20 mouse cellular contexts compared by ENCODE assay signal in the genomic region with DNA sequence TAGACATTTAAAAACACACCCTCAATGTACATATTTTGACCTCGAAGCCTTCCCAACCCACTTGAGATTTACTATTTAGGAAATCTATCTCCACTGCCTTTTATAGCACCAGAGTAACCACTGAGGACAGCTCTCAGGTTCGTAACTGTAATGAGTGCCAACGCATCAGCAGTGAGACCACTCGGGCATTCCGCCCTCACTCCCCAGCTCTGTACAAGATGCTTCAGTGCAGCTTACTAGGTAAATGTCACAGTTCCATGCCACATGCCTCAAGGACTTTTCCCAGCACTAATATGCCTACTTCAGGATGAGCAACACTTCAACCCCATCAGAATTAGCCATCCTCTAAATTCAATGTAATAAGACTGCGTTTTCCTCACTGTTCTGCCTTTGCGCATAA. TPM values are rescaled to one million over a fixed set of nuclear protein-coding genes. Genes with fewer than 3 reads are reported as not detected.
DNase-seq lines count a peak whose midpoint lies in the region; ATAC-seq and TF ChIP-seq lines count a peak whose summit lies in the region.
"Had no signal": no experiment of that assay in that cellular context is flagged by ENCODE, and none has a peak within 500 bp of the region (broad histone marks: within the 10 kb centered on the region; RNA-seq: fewer than 3 reads in every experiment).

No protein-coding gene starts in this region.

- DNase-seq in hindbrain, embryonic 14.5 days (ENCODE audit: low spot score), result no peak
- no peak for DNase-seq in hindbrain, embryonic 11.5 days (ENCODE audit: low spot score)
- DNase-seq in midbrain, embryonic 10.5 days (ENCODE audit: low spot score), result no peak
- no peak for DNase-seq in midbrain, postnatal 0 days (ENCODE audit: low spot score)
- DNase-seq in neural tube, embryonic 10.5 days (ENCODE audit: extremely low spot score, low spot score), result no peak
- DNase-seq: adrenal gland, postnatal 14 days; cerebellum, adult 18-20 months; cerebellum, adult 9-11 months; gastrocnemius, postnatal 14 days; heart, postnatal 36 days; kidney, adult 11 months had no signal

- peak overlapping the region; percentile 25; the same call in 1 of the 2 replicates for H3K27ac ChIP-seq in forebrain, embryonic 12.5 days
- no peak overlapping the region for H3K27ac ChIP-seq in forebrain, embryonic 15.5 days (replicated peaks)
- H3K27ac ChIP-seq in hindbrain, embryonic 14.5 days, result no peak overlapping the region
- no peak overlapping the region for H3K27ac ChIP-seq in hindbrain, embryonic 11.5 days (ENCODE audit: low read depth, low read length)
- H3K27ac ChIP-seq in midbrain, embryonic 10.5 days (replicated peaks), result peak overlapping the region; percentile 63; the same call in 1 of the 2 replicates
- no peak overlapping the region for H3K27ac ChIP-seq in midbrain, postnatal 0 days (ENCODE audit: low read depth, low read length)
- no peak overlapping the region for H3K27ac ChIP-seq in neural tube, embryonic 13.5 days (replicated peaks)
- H3K27ac ChIP-seq: embryonic facial prominence, embryonic 10.5 days; heart, embryonic 13.5 days; hindbrain, postnatal 0 days had no signal

- H3K4me1 ChIP-seq in forebrain, embryonic 12.5 days, result peaks cover 43% of the 10 kb centered on the region
- H3K4me1 ChIP-seq in forebrain, embryonic 15.5 days, result peaks cover 27% of the 10 kb centered on the region
- H3K4me1 ChIP-seq in hindbrain, embryonic 14.5 days (replicated peaks; ENCODE audit: control insufficient read depth, insufficient read depth, low read length), result peaks cover 12% of the 10 kb centered on the region; the same call in 1 of the 2 replicates
- H3K4me1 ChIP-seq in hindbrain, embryonic 11.5 days (replicated peaks; ENCODE audit: control insufficient read depth, insufficient read depth, low read length), result no peaks in the 10 kb centered on the region
- peaks cover 54% of the 10 kb centered on the region for H3K4me1 ChIP-seq in midbrain, embryonic 10.5 days
- H3K4me1 ChIP-seq in midbrain, postnatal 0 days (ENCODE audit: insufficient read depth, low read length), result peaks cover 10% of the 10 kb centered on the region; the same call in 1 of the 2 replicates
- peaks cover 19% of the 10 kb centered on the region for H3K4me1 ChIP-seq in neural tube, embryonic 13.5 days (replicated peaks)

- no peak for TF ChIP-seq CTCF in midbrain, postnatal 0 days (IDR thresholded peaks at IDR 0.05)

- H3K36me3 ChIP-seq in forebrain, embryonic 12.5 days (replicated peaks), result no peaks in the 10 kb centered on the region
- H3K36me3 ChIP-seq in forebrain, embryonic 15.5 days, result no peaks in the 10 kb centered on the region
- H3K36me3 ChIP-seq in hindbrain, embryonic 14.5 days (replicated peaks; ENCODE audit: control insufficient read depth, insufficient read depth), result no peaks in the 10 kb centered on the region
- no peaks in the 10 kb centered on the region for H3K36me3 ChIP-seq in hindbrain, embryonic 11.5 days (ENCODE audit: control insufficient read depth, insufficient read depth, low read length)
- no peaks in the 10 kb centered on the region for H3K36me3 ChIP-seq in midbrain, embryonic 10.5 days
- H3K36me3 ChIP-seq in midbrain, postnatal 0 days (ENCODE audit: insufficient read depth, low read length), result no peaks in the 10 kb centered on the region
- H3K36me3 ChIP-seq in neural tube, embryonic 13.5 days, result no peaks in the 10 kb centered on the region
- H3K36me3 ChIP-seq: embryonic facial prominence, embryonic 10.5 days; heart, embryonic 13.5 days had no signal

- no peak overlapping the region for H3K4me3 ChIP-seq in forebrain, embryonic 12.5 days (replicated peaks)
- H3K4me3 ChIP-seq in forebrain, embryonic 15.5 days, result no peak overlapping the region
- H3K4me3 ChIP-seq in hindbrain, embryonic 14.5 days (replicated peaks; ENCODE audit: low read length), result no peak overlapping the region
- no peak overlapping the region for H3K4me3 ChIP-seq in hindbrain, embryonic 11.5 days (ENCODE audit: low read depth, low read length)
- H3K4me3 ChIP-seq in midbrain, embryonic 10.5 days, result no peak overlapping the region
- H3K4me3 ChIP-seq in midbrain, postnatal 0 days (ENCODE audit: low read depth, low read length), result no peak overlapping the region
- no peak overlapping the region for H3K4me3 ChIP-seq in neural tube, embryonic 13.5 days
- H3K4me3 ChIP-seq: embryonic facial prominence, embryonic 10.5 days; heart, embryonic 13.5 days had no signal

- H3K27me3 ChIP-seq in forebrain, embryonic 12.5 days, result no peaks in the 10 kb centered on the region
- H3K27me3 ChIP-seq in forebrain, embryonic 15.5 days, result no peaks in the 10 kb centered on the region
- H3K27me3 ChIP-seq in hindbrain, embryonic 14.5 days (ENCODE audit: control insufficient read depth, insufficient read depth, low read length), result no peaks in the 10 kb centered on the region
- no peaks in the 10 kb centered on the region for H3K27me3 ChIP-seq in hindbrain, embryonic 11.5 days (ENCODE audit: control insufficient read depth, insufficient read depth, low read length)
- H3K27me3 ChIP-seq in midbrain, embryonic 10.5 days (ENCODE audit: low read depth, poor library complexity, severe bottlenecking), result no peaks in the 10 kb centered on the region
- no peaks in the 10 kb centered on the region for H3K27me3 ChIP-seq in midbrain, postnatal 0 days (ENCODE audit: insufficient read depth, low read length)
- no peaks in the 10 kb centered on the region for H3K27me3 ChIP-seq in neural tube, embryonic 13.5 days
- H3K27me3 ChIP-seq: CH12.LX; heart, embryonic 13.5 days; Patski had no signal

- no peak overlapping the region for H3K4me2 ChIP-seq in forebrain, embryonic 12.5 days
- no peak overlapping the region for H3K4me2 ChIP-seq in forebrain, embryonic 15.5 days (replicated peaks)
- H3K4me2 ChIP-seq in hindbrain, embryonic 14.5 days (replicated peaks), result no peak overlapping the region
- no peak overlapping the region for H3K4me2 ChIP-seq in hindbrain, embryonic 11.5 days (replicated peaks; ENCODE audit: low read depth, low read length)
- H3K4me2 ChIP-seq in midbrain, postnatal 0 days (ENCODE audit: low read depth, low read length, poor library complexity, severe bottlenecking), result no peak overlapping the region
- no peak overlapping the region for H3K4me2 ChIP-seq in neural tube, embryonic 13.5 days
- H3K4me2 ChIP-seq: heart, embryonic 13.5 days had no signal

- no peak overlapping the region for H3K9ac ChIP-seq in forebrain, embryonic 12.5 days
- no peak overlapping the region for H3K9ac ChIP-seq in forebrain, embryonic 15.5 days (replicated peaks)
- H3K9ac ChIP-seq in hindbrain, embryonic 14.5 days, result no peak overlapping the region
- H3K9ac ChIP-seq in hindbrain, embryonic 11.5 days (ENCODE audit: low read depth, low read length), result no peak overlapping the region
- no peak overlapping the region for H3K9ac ChIP-seq in midbrain, postnatal 0 days (replicated peaks; ENCODE audit: low read length, poor library complexity, severe bottlenecking)
- no peak overlapping the region for H3K9ac ChIP-seq in neural tube, embryonic 13.5 days
- H3K9ac ChIP-seq: heart, embryonic 13.5 days had no signal

- no peak for ATAC-seq in forebrain, embryonic 12.5 days (ENCODE audit: low FRiP score)
- ATAC-seq in forebrain, embryonic 15.5 days (replicated peaks), result no peak
- peak; percentile 12; the same call in 1 of the 2 replicates for ATAC-seq in hindbrain, embryonic 14.5 days (ENCODE audit: low FRiP score)
- no peak for ATAC-seq in hindbrain, embryonic 11.5 days (ENCODE audit: low FRiP score)
- no peak for ATAC-seq in midbrain, postnatal 0 days (ENCODE audit: low FRiP score)
- ATAC-seq in neural tube, embryonic 13.5 days (ENCODE audit: low read depth), result peak; percentile 38; the same call in 1 of the 2 replicates
- ATAC-seq: activated CD4-positive, CD25-positive, alpha-beta regulatory T cell, adult 4 months; hindbrain, postnatal 0 days; Patski had no signal

- H3K9me3 ChIP-seq in forebrain, embryonic 12.5 days, result no peaks in the 10 kb centered on the region
- H3K9me3 ChIP-seq in forebrain, embryonic 15.5 days, result no peaks in the 10 kb centered on the region
- H3K9me3 ChIP-seq in hindbrain, embryonic 14.5 days (ENCODE audit: control insufficient read depth, low read length), result no peaks in the 10 kb centered on the region
- no peaks in the 10 kb centered on the region for H3K9me3 ChIP-seq in hindbrain, embryonic 11.5 days (ENCODE audit: control insufficient read depth, low read length)
- H3K9me3 ChIP-seq in midbrain, embryonic 10.5 days (replicated peaks), result no peaks in the 10 kb centered on the region
- H3K9me3 ChIP-seq in midbrain, postnatal 0 days (ENCODE audit: low read length), result no peaks in the 10 kb centered on the region
- H3K9me3 ChIP-seq in neural tube, embryonic 13.5 days, result no peaks in the 10 kb centered on the region
- H3K9me3 ChIP-seq: embryonic facial prominence, embryonic 10.5 days; heart, embryonic 13.5 days had no signal

- 84% methylated on average over 7 of the region's 7 CpGs for WGBS in forebrain, embryonic 12.5 days
- 81% methylated on average over 7 of the region's 7 CpGs for WGBS in forebrain, embryonic 15.5 days
- WGBS in hindbrain, embryonic 14.5 days, result 77% methylated on average over 7 of the region's 7 CpGs
- 91% methylated on average over 7 of the region's 7 CpGs for WGBS in hindbrain, embryonic 11.5 days
- WGBS in midbrain, embryonic 10.5 days, result 93% methylated on average over 7 of the region's 7 CpGs
- 80% methylated on average over 7 of the region's 7 CpGs for WGBS in midbrain, postnatal 0 days
- 65% methylated on average over 7 of the region's 7 CpGs for WGBS in neural tube, embryonic 13.5 days

RNA-seq across cellular contexts. Expression of gene D1Ertd622e, which starts 33.0 kb away (rescaled TPM):
- 44.1 and 52.2 TPM in 2 replicates for polyA plus RNA-seq in forebrain, embryonic 12.5 days (2016; fragmentation: Nextera tagmentation; extraction: Ambion mirVana)
- polyA plus RNA-seq in forebrain, embryonic 15.5 days (2015; fragmentation: Nextera tagmentation; extraction: Ambion mirVana), result 54.7 and 58.2 TPM in 2 replicates
- 62.8 and 75.9 TPM in 2 replicates for polyA plus RNA-seq in hindbrain, embryonic 14.5 days (2014; fragmentation: Nextera tagmentation; extraction: Ambion mirVana)
- polyA plus RNA-seq in hindbrain, embryonic 11.5 days (2014; fragmentation: Nextera tagmentation; extraction: Ambion mirVana), result 32.6 and 40.8 TPM in 2 replicates
- polyA plus RNA-seq in midbrain, embryonic 10.5 days (2016; fragmentation: Nextera tagmentation; extraction: Ambion mirVana), result 39.0 and 39.8 TPM in 2 replicates
- 32.9 and 60.9 TPM in 2 replicates for total RNA-seq in midbrain, postnatal 0 days (2014; rRNA removed)
- polyA plus RNA-seq in midbrain, postnatal 0 days (2015; fragmentation: Nextera tagmentation; extraction: Ambion mirVana), result 57.0 and 57.9 TPM in 2 replicates
- 41.2 and 44.1 TPM in 2 replicates for polyA plus RNA-seq in neural tube, embryonic 13.5 days (2015; fragmentation: Nextera tagmentation; extraction: Ambion mirVana)

Comparison
In these comparisons a context has a peak if more than half of its experiments do, and no peak if none do; other contexts are left out.
1. ATAC-seq: peak in hindbrain, embryonic 14.5 days (single experiment) and neural tube, embryonic 13.5 days (single experiment); none in forebrain, embryonic 12.5 days (single experiment), forebrain, embryonic 15.5 days (single experiment), hindbrain, embryonic 11.5 days (single experiment) and midbrain, postnatal 0 days (single experiment).
2. H3K27ac ChIP-seq: peak in forebrain, embryonic 12.5 days (single experiment) and midbrain, embryonic 10.5 days (single experiment); none in forebrain, embryonic 15.5 days (single experiment), hindbrain, embryonic 14.5 days (single experiment), hindbrain, embryonic 11.5 days (single experiment), midbrain, postnatal 0 days (single experiment) and neural tube, embryonic 13.5 days (single experiment).